Mouse (Mus musculus): ENCODE results near the gene Trpm8.

Trpm8 gene

DNA sequence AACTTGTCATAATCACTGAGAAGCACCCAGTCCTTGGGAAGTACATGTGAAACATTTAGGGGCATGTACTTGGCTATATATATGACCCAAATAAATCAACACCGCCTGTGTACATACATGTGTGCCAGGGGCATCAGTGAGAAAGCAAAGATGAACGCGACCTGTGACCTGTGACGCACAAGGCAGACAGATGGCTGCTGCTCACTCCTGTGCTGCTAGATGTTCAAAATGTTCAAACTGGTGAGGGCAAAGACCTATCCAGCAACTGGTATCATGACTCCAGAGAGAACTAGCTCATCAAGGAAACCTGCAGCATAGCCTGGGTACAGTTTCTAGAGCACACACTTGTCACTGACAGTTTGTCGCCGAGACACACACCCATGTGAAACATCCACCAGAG lies 10.0 kb upstream of the Trpm8 start:
- no peak for DNase-seq

DNA sequence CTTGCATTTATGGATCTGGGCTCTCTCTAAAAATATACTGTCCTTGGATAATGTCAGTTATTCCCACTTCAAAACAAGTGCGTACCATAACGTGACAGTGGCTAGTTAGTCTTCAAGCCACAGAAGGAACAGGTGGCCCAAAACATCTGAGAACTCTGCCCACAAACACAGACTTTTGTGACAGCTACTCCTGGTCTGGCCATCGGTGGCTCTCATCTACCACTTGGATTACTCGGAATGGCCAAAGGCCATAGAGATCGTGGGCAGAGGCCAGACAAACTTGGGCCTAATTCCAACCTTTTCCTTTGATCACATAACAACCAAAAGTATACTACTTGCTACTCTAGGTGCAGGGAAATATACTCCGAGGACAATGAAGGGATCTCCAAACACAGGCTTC lies 9.4 kb upstream of the Trpm8 start:
- DNase-seq = no peak

DNA sequence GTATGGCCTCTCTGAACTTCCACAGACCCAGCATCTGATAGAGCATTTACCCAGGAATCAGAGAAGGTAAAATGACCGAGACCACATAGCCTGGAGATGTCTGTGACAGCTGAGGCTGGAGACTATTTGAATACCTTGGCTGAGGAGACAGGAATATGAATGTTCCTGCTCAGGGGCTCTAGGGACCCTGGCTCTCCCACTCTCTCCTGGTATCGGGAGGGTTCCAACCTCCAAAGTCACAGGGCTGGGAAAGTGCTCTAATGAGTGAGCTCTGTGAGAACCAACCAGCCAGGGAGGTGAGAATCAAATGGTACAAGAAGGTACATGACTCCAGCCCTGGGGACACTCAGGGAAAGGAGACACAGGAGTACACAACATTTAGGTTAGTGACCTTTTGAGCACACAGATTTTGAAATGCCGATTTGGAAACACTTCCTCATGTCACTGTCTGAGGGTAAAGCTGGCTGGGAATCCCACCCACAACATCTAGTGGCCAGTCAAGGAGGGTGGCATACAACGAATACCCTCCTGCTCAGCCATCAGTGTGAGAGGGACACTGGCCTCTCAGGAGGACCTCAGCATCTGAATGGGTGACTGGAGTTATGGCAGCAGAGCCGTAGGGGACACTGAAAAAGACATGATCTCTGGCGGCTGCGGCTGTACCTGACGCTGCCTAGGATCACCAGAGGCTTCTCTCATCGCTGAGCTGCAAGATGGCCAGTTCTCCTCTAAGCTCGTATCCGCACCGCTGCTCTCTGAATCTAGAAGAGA lies 7.7 kb upstream of the Trpm8 start:
- DNase-seq = peak in 1 of 2 experiments; percentile 7

DNA sequence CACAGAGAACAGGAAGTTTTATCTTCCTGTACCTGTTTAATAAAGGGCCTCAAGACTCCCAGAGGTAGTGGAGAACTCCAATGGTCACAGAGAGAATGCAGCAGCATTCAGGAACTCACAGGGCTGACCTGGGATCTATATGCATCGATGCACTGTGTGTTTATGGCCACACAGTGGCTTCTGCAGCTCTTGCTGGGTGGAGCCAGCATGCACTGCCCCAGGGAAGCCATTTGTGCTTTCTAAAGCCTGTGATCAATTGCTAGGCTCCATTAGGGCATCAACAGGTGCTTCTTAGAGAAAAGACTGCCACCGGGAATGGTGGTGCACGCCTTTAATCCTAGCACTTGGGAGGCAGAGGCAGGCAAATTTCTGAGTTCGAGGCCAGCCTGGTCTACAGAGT lies 4.6 kb upstream of the Trpm8 start:
- DNase-seq = peak in 1 of 2 experiments; percentile 2

DNA sequence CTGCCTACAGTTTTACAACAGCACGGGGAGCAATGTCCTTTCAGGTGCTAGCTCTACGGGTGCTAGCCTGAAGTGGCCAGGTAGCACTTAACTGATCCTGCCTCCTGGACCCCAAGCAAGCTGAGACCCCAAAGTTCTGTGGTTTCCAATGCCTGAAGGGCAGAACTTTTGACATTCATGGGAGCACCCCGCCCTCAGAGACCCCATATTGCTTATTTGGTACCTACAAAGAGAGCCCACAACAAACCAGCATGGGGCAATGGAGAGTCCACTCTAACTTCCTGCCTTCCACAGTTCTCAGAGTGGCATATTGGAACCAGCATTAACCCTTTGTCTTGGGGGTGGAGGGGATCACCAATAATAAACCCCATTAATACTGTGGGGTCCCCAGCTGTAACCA lies 4.1 kb upstream of the Trpm8 start:
- DNase-seq = peak in 1 of 2 experiments; percentile 12

DNA sequence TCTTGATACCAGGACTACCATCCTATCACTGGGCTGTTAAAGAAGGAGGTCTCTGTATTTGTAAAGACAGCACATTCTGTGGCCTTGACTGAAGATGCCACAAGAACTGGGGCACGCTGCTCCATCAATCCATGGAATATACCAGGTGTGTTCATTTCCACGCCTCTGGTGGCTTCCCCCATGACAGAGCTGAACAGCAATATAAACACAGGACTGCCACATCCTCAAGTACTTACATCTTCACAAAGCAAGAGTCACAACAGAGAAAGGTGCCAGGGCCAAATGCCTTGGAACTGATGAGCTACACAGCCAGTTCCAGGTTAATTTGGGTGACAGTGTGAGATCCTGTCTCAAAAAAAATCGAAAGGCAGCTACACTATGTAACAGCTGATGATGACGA lies 3.6 kb upstream of the Trpm8 start:
- DNase-seq = peak in 1 of 2 experiments; percentile 3

DNA sequence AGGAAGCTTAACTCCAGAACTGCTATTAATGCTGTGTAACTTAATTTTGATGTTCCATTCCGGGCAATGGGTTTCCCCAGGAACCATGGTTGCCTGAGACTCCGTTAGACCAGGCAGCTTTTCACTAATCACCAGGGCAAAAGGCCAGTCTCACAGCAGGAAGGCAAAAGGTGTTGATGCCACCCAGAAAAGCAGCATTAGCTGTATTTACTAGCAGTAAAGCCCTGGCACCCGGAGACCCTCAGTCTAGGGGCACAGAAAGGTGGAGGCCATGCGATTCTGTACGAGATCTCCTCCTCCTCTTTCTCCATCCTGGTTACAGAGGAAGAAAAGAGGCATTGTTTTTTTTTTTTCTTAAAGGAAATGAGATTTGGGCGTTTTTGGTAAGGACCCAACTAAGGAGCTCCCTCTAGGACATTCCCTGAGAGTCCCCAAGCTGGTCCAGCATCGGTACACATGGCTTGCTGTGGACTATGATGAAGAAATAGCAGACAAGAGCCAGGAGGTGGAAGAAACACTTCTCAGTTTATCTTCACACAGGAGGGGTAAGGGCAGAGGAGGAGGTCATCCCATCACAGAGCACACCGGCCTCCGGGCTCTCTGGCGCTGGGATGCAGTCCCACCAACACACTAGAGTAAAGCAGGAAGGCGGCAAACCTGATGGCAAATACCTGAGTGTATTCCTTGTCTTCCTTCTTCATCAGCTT lies 2.9 kb upstream of the Trpm8 start:
- DNase-seq = peak in 1 of 2 experiments; percentile 17

DNA sequence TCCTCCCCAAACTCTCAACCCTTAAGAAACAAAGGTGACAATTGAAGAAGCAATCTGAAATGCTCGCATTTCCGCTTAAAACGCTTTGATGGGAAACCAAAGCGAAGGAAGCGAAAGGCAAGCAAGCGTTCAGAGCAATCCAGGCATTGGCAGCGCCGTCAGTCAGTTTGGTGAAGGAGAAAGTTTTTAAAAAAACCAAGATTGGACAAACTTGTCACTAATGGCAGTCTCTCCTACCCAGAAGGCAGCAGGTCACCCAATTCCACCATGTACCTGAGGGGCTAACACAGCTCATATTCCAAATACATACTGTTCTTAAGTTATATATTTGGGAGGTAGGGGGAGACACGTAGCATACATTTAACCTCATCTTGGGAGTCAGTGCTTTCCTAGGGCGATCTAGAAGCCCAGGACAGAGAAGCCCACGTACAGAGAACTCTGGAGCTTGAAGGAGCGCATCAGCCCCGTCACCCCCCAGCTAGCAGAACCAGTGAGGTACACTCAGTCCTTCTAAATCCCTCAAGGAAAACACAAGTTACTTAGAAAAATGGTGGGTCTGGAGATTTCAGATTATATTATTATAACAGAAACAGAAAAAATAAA lies 2.3 kb upstream of the Trpm8 start:
- no peak for DNase-seq

DNA sequence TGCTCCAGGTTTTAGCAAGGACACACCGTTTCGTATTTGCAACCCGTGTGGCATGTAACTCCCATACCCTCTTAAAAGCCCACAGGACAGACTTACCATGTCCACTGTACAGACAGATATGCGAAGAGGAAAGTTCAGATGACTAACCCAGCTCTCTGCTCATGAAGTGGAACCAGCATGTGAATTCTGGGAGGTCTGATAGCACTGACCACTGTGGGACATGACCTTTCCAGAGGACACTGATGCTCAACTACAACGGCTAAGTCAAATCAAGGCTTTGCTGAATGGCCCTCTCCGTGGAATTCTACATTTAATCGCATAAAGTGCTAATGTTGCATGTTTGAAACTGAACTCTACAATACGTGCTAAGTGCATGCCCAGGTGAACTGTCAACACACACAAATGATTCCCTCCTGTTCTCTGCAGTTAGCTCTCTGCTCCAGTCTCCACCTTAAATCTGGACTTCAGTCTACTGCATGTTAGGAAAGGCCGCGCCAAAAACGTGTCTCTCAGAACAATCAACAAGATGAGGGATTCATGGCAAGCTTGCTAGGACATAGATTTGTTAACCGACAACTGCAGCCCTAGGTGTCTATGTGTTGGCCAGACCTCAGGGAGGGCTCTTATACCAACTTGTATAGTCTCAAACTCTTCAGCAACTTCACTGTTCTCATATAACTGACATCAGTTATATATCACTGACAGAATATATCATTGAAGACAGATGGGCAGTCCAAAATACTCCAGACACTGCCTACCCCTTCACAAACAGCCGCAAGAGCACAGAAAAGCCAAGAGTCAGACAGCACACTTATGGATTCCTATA lies 1.6 kb upstream of the Trpm8 start:
- no peak for DNase-seq

DNA sequence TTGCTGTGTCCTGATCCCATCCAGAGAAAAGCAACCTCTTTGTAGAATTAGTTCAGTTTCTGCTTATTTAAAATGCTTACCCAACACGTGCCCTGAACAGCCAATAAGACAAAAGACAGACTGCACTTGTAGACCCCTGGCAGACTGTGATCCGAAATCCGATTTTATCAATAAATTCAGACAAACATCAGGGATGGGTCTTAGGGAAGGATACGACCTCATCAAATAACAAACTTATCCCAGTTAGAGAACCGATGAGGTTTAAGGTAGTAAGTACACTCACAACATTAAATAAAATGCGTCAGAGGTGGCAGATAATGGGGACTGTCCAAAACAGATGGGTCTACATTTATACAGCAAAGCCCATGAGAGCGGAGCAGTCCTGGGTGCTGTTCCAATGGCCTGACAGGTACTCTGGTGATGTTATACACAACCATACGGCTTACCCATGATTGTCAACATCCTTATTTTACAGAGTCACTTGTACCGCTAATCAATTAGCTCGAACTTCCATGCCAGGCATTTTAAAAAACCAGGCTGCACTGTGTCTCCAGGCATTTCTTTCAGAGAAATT lies 850 bp upstream of the Trpm8 start:
- DNase-seq = no peak

DNA sequence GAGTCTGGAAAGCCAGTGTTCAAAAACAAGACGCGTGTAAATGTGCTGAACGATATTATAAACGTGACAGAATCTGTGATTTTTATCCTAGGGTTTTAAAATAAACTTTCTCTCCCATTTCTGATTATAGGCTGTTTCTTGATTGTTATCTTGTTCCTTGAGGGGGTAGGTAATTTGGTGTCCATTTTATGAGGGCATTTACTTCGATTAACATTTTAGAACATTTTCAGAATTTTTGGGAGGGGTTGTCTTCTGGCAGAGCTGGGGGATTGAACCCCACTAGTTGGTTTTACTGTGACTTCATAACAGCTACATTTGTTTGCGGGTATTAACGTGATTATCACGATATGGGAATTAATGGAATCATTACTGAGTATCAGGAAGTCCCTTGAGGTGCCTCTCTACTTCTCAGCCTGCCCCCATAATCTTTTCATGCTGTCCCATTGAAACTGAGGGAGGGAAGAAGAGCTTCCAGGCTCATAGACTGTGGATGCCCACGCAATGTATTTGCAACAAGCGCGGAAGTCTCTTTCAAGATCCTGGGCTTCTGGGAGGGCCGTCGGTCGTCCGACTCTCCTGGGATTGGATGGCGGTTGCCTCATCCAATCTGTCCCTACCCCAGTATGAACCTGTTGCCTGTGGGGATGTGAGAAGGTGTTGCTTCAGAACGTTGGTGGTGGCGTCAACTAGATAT lies 504 bp downstream of the Trpm8 start:
- no peak for DNase-seq

DNA sequence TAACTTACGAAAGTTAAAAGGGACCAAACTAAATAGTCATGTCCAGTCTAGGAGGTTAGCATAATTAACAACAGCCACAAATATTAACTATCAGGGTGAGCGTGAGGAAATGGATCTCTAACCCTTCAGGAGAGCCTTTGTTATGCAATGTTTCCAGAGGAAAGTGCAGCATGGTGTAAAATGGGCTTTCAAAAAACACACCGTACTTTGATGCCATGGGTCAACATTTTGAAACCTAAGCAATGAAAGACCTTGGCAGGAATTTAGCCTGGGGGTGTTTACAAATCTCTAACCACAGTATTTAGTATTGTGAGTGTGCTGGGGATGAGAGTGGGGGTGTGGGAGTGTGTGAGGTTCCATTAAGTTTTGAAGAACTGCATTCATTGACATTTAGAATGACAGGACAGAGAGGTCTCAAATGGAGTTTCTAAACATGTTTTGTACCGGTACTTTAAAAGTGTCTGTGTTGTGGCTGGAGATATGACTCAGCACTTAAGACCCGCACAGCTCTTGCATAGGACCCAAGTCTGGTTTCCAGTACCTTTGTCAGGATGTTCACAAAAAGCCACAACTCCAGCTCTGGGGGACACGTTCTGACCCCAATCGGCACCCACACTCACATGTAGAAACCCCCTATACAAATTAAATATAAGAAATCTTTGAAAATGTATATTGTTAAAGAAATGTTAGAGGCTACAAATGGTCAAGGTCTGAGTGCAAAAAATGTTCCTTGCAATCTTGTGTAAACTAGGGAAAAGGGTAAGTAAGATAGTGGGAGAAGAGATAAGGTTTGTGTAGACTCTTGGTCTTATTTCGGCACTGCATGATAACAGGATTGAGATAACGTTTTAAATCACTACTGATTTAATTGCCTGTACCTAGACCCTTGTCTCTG lies 1.9 kb downstream of the Trpm8 start:
- no peak for DNase-seq

DNA sequence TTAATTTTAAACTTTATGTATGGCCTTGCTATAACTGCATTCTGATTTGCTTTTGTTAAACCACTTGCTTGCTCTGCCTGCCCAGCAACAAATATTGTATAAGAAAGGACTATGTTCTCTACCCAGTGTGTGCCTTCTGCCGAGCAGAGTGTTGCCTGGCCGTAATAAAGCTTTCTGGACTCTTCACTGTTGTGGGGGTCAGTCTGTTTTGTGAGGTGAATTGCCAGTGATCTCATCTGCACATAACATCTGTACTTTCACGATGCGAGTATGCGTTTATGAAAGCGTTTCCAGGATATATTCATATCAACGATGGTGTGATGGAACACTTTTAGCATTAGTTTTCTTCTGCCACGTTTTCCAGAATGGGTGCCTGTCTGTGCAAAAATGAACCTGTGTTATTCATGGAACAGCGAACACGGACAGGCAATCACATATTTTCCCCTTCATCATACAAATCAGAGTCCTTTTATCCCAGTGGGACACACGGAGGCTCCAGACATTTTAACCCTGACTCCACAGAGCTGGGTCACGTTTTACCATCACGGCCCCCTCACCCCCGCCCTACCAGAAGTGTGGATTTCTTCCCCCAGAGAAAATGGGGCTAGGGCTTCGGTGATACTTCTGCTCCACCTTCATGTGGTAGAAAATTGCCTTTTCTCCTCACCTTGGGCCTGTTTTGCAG lies 2.7 kb downstream of the Trpm8 start:
- DNase-seq = peak in 1 of 2 experiments; percentile 8

DNA sequence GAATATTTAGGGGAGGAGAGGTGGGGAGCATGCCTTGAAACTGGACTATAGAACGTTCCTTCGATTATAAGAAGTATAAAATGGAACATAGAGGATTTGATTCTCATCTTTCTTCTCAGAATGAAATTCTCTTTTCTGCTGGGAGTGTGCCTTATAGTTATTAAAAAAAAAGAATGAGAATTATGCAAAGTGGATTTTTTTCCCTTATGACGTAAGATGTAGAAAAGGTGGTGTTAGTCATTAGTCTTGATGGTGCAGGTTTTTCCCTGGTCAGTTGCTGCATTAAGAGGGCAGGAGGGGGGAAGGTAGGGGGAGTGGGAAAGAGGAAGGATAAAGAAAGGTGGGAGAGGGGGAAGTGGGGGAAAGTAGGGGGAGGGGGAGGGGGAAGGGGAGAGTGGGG lies 4.8 kb downstream of the Trpm8 start:
- DNase-seq = no peak

DNA sequence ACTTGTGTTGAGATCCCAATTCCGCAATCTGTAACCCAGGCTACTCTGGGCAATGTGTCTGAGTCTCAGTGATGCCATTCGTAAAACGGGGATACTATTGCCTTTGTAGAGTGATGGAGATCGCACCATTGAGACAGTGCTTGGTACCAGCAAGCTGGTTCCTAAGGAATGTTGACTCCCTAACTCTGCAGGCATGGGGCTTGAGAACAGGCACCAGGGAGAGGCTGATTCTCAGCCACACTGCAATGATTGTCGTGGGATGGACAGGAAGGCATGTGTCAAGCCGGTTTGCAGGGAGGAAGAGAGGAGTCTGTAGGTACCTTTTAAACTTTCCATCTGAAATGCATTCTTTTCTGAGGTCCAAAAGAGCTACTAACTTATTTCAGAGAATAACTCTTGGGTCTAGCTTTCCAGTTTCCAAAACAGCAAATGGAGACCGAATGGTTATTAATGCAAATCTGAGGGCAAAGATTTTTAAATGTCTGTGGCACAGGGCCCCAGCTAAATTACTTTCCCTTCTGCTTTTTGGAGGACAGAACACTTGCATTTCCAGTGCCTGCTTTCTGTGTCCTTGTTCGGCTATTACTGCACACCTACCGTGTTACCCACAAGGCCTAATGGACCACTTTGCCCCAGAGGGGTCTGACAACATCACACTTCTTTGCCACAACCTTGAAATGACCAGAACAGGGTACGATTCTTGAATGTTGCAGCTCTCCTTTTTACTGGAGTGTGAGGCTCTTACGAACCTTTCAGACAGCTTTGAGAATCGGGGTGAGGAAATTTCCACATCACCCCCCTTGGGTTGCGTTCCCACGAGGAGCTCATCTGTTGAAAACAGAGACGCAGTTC lies 6.1 kb downstream of the Trpm8 start:
- DNase-seq = no peak

DNA sequence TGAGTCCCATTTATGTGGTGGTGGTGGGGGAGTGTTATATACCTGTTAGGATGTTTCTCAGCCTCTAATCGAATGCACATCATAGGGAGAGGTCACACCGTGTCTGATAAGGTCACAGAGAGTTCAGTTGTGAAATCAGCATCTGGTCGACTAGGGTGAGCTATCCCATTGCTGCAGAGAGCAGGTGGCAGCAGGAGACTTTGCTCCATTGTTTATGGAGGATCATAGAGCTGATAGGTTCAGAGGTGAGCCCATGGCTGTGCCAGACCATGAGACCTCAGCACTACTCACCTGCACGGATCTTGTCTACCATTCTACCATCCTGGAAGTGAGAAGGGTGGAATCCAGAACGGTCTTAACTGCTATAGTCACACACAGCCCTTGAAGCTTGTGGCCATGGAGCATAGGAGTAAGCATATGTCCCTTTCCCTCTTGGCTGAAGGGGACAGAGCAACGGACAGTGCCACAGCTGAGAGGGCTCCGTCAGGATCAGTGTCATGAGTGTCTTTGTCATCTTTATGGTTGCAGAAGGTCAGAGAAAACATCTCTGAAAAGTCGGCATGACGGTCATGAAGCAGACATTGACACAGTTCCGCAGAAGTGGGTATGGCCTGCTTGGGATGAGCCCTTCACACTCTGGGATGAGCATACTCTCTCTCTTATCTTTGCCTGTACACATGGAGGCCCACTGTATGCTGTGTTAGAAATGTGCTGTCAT lies 6.9 kb downstream of the Trpm8 start:
- no peak for DNase-seq

DNA sequence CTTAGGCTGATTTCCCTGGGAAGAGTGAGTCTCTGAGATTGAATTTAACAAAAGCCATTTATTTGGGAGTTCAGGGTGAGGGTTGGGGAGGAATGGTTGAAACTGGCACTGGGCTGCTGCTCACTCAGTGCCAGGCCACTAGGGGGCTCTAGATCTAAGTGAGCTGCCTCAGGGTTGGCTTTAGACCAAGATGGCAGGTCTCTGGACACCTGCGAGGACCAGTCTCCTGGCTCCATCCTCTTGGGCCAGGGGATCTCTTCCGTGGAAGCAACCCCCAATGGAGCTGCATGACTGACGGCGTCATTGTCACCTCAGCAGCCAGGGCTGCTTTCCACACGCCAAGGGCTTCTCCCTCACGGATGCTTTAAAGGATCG lies 7.5 kb downstream of the Trpm8 start:
- no peak for DNase-seq

DNA sequence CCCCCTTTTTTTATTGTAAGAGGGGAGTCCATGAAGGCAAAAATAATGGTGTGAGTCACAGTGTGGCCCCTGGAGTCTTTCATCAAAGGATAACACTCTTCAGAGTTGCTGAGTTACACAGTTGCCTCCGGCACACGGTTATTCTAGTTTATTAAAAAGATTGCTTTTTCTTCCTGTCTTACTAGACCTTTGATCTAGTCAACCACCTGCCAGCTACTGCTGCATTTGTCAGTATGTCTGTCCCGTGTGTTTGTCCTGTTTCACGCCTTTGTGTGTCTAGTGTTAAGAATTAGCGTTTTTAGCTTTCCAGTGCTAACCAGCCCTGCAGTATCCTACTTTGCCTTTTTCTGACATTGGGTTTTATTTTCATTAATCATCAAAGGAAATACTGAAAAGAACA lies 8.2 kb downstream of the Trpm8 start:
- no peak for DNase-seq
